Mouse (Mus musculus): ENCODE measurements around the gene Col15a1.

DNA sequence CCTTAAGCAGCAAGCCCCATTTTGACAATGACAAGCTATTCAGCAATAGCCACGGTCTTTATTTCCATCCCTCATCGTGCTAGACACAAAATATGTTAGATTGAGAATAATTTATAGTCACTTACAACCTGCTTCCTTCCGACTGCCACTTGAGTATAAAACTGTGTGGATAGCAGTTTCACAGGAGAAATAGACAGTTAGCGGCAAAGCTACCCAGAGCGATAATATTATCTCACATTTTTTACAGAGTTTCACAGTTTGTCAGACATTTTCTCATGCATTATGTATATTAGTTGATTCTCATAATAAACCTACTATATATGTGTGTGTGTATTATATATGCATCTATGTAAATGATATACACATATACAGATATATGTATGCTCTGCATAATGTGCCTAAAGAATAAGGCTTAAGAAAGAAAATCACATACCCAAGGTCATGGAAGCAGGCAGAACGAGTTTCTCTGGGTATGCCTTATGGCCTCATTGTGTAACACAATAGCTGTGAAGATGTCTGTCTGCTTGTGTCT lies 124.9 kb downstream of the Col15a1 start:
- TF ChIP-seq CTCF (IDR thresholded peaks at IDR 0.05; ENCODE audit: low read depth) (no peak), EP300 (IDR thresholded peaks at IDR 0.05; ENCODE audit: low read depth) (no peak)
